Mouse (Mus musculus): ENCODE data around the gene Dll4.

DNA sequence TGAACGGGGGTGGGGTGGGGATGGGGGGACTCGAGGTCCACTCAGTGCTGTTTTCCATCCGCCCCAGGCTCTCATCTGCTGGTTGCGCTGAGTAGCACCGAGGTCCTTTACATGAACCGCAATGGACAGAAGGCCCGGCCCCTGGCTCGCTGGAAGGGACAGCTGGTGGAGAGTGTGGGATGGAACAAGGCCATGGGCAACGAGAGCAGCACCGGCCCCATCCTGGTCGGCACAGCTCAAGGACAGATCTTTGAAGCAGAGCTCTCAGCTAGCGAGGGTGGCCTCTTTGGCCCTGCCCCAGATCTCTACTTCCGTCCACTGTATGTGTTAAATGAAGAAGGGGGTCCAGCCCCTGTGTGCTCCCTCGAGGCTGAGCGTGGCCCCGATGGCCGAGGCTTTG, 32.7 kb upstream of the Dll4 start:
- TF ChIP-seq MAFK (IDR thresholded peaks at IDR 0.05; ENCODE audit: insufficient read depth, low read depth, low read length) (no peak), ZNF384 (IDR thresholded peaks at IDR 0.05; ENCODE audit: low read depth, low read length) (no peak)
